14 mouse cellular contexts compared by ENCODE assay signal in genomic region chr7:73412419-73412818, GRCm38 (mm10). TPM values are rescaled to one million over a fixed set of nuclear protein-coding genes. Genes with fewer than 3 reads are reported as not detected.
DNase-seq lines count a peak whose midpoint lies in the region; ATAC-seq and TF ChIP-seq lines count a peak whose summit lies in the region.
"Had no signal": no experiment of that assay in that cellular context is flagged by ENCODE, and none has a peak within 500 bp of the region (broad histone marks: within the 10 kb centered on the region; RNA-seq: fewer than 3 reads in every experiment).

No protein-coding gene starts in this region.

- H3K36me3 ChIP-seq in heart, embryonic 16.5 days (ENCODE audit: control insufficient read depth, insufficient read depth) = no peaks in the 10 kb centered on the region
- peaks cover 10% of the 10 kb centered on the region for H3K36me3 ChIP-seq in heart, embryonic 12.5 days
- H3K36me3 ChIP-seq in hindbrain, postnatal 0 days (ENCODE audit: insufficient read depth, low read length) = peaks cover 3% of the 10 kb centered on the region; the same call in 1 of the 2 replicates

- H3K9ac ChIP-seq in heart, embryonic 16.5 days (ENCODE audit: low read length) = no peak overlapping the region
- no peak overlapping the region for H3K9ac ChIP-seq in heart, embryonic 12.5 days
- no peak overlapping the region for H3K9ac ChIP-seq in hindbrain, postnatal 0 days (replicated peaks; ENCODE audit: low read length)
- H3K9ac ChIP-seq: heart, embryonic 13.5 days; liver, embryonic 14.5 days had no signal

- DNase-seq in 3134 (ENCODE audit: extremely low read depth, insufficient read length, low spot score) = peak; percentile 74
- DNase-seq in Muller cell, postnatal 12 days (ENCODE audit: inconsistent ontology term) = peak; percentile 25
- peak; percentile 66 for DNase-seq in hindbrain, postnatal 0 days (ENCODE audit: low spot score)
- no peak for DNase-seq in spleen, postnatal 14 days (ENCODE audit: low spot score in 2 of 2)
- no peak for DNase-seq in cerebellum, postnatal 36 days
- DNase-seq: adrenal gland, postnatal 36 days; cerebellum, adult 18-20 months; kidney, adult 2 months; right cerebral cortex, postnatal 4 days had no signal

- peak; percentile 63 for ATAC-seq in heart, embryonic 16.5 days (replicated peaks; ENCODE audit: extremely low read depth, insufficient read depth, low FRiP score)
- no peak for ATAC-seq in heart, embryonic 12.5 days (ENCODE audit: insufficient number of reproducible peaks, low FRiP score)
- no peak for ATAC-seq in hindbrain, postnatal 0 days

- H3K4me1 ChIP-seq in heart, embryonic 16.5 days (ENCODE audit: control insufficient read depth, insufficient read depth, low read length) = peaks cover 12% of the 10 kb centered on the region
- 0 out of 2 replicates have a peak, but pooled peaks cover 10% of the 10 kb centered on the region for H3K4me1 ChIP-seq in heart, embryonic 12.5 days (replicated peaks)
- H3K4me1 ChIP-seq in hindbrain, postnatal 0 days (ENCODE audit: insufficient read depth, low read length) = peaks cover 13% of the 10 kb centered on the region
- H3K4me1 ChIP-seq: megakaryocyte, embryonic 14.5 days had no signal

- H3K27ac ChIP-seq in heart, embryonic 16.5 days (ENCODE audit: low read length) = peak overlapping the region; percentile 8
- no peak overlapping the region for H3K27ac ChIP-seq in heart, embryonic 12.5 days (ENCODE audit: poor library complexity, severe bottlenecking)
- H3K27ac ChIP-seq in hindbrain, postnatal 0 days = peak overlapping the region; percentile 54; the same call in 1 of the 2 replicates
- H3K27ac ChIP-seq: heart, embryonic 13.5 days; liver, embryonic 14.5 days had no signal

- H3K27me3 ChIP-seq in heart, embryonic 16.5 days (ENCODE audit: control insufficient read depth, insufficient read depth, low read length) = no peaks in the 10 kb centered on the region
- no peaks in the 10 kb centered on the region for H3K27me3 ChIP-seq in heart, embryonic 12.5 days (replicated peaks)
- no peaks in the 10 kb centered on the region for H3K27me3 ChIP-seq in hindbrain, postnatal 0 days (ENCODE audit: insufficient read depth, low read length)
- H3K27me3 ChIP-seq: heart, embryonic 13.5 days had no signal

- 53% methylated on average over 7 of the region's 7 CpGs for WGBS in heart, embryonic 16.5 days
- WGBS in heart, embryonic 12.5 days = 70% methylated on average over 7 of the region's 7 CpGs
- WGBS in hindbrain, postnatal 0 days = 42% methylated on average over 7 of the region's 7 CpGs

- H3K9me3 ChIP-seq in heart, embryonic 16.5 days (replicated peaks; ENCODE audit: control insufficient read depth, low read length) = no peaks in the 10 kb centered on the region
- H3K9me3 ChIP-seq in heart, embryonic 12.5 days (replicated peaks) = no peaks in the 10 kb centered on the region
- no peaks in the 10 kb centered on the region for H3K9me3 ChIP-seq in hindbrain, postnatal 0 days (ENCODE audit: low read length)
- H3K9me3 ChIP-seq: heart, embryonic 13.5 days had no signal

- H3K4me3 ChIP-seq in heart, embryonic 16.5 days (ENCODE audit: low read length) = no peak overlapping the region
- H3K4me3 ChIP-seq in heart, embryonic 12.5 days = no peak overlapping the region
- no peak overlapping the region for H3K4me3 ChIP-seq in hindbrain, postnatal 0 days (ENCODE audit: low read length)
- H3K4me3 ChIP-seq: heart, embryonic 13.5 days; megakaryocyte, embryonic 14.5 days had no signal

- H3K4me2 ChIP-seq in heart, embryonic 16.5 days (ENCODE audit: low read depth, low read length) = no peak overlapping the region
- H3K4me2 ChIP-seq in heart, embryonic 12.5 days = no peak overlapping the region
- H3K4me2 ChIP-seq in hindbrain, postnatal 0 days (ENCODE audit: low read depth, low read length) = no peak overlapping the region
- H3K4me2 ChIP-seq: heart, embryonic 13.5 days had no signal

- no peak for TF ChIP-seq CTCF in hindbrain, postnatal 0 days (IDR thresholded peaks at IDR 0.05; ENCODE audit: low read depth)

RNA-seq across cellular contexts. Expression of gene Rgma, which starts 37.1 kb away (rescaled TPM):
- 3.6 and 4.4 TPM in 2 replicates for polyA plus RNA-seq in heart, embryonic 16.5 days (2015; fragmentation: Nextera tagmentation; extraction: Ambion mirVana)
- polyA plus RNA-seq in heart, embryonic 12.5 days (2016; fragmentation: Nextera tagmentation; extraction: Ambion mirVana) = 3.5 and 3.7 TPM in 2 replicates
- 139 and 147 TPM in 2 replicates for total RNA-seq in hindbrain, postnatal 0 days (2014; rRNA removed)
- polyA plus RNA-seq in hindbrain, postnatal 0 days (2015; fragmentation: Nextera tagmentation; extraction: Ambion mirVana) = 33.7 and 36.5 TPM in 2 replicates

Comparison
In these comparisons a context has a peak if more than half of its experiments do, and no peak if none do; other contexts are left out.
1. DNase-seq: peak in 3134 (single experiment), Muller cell, postnatal 12 days (single experiment) and hindbrain, postnatal 0 days (single experiment); none in spleen, postnatal 14 days (0 of 2) and cerebellum, postnatal 36 days (0 of 2).